Mouse (Mus musculus): Measurements from ENCODE around the gene Krtap14. TPM values are rescaled to one million over a fixed set of nuclear protein-coding genes. Genes with fewer than 3 reads are reported as not detected.

Krtap14 gene
- not detected for total RNA-seq (2021)
- long read RNA-seq, experiment 1, result 0 reads
- long read RNA-seq, experiment 2, result 0 reads

GRCm38 (mm10) chr16:88826095-88826652 lies at the start of gene Krtap14:
Gene Krtap14 (minus strand): TSS chr16:88826145.
- no peak for DNase-seq

GRCm38 (mm10) chr16:88874169-88874568 lies 48.2 kb upstream of the Krtap14 start, which contains the start of gene Krtap19-2:
Gene Krtap19-2 (minus strand): TSS chr16:88874269.
- no peak for DNase-seq

GRCm38 (mm10) chr16:88869311-88869710 lies 43.4 kb upstream of the Krtap14 start, which contains the start of gene Krtap19-1:
Gene Krtap19-1 (minus strand): TSS chr16:88869411.
- no peak for DNase-seq

GRCm38 (mm10) chr16:88864887-88865407 lies 39.0 kb upstream of the Krtap14 start:
- no peak for DNase-seq

GRCm38 (mm10) chr16:88851450-88851849 lies 25.5 kb upstream of the Krtap14 start:
- DNase-seq, result peak; percentile 18

- DNase-seq, result no peak
Measured at GRCm38 (mm10) chr16:88848558-88848957, 22.6 kb upstream of the Krtap14 start.

GRCm38 (mm10) chr16:88847363-88847762 lies 21.4 kb upstream of the Krtap14 start:
- DNase-seq, result no peak

GRCm38 (mm10) chr16:88826978-88827377 lies 1.0 kb upstream of the Krtap14 start:
- DNase-seq, result no peak

- DNase-seq, result peak; percentile 15
Measured at GRCm38 (mm10) chr16:88823736-88824135, 2.2 kb downstream of the Krtap14 start.

- DNase-seq, result no peak
Measured at GRCm38 (mm10) chr16:88820066-88820465, 5.9 kb downstream of the Krtap14 start, which contains the start of gene Krtap15. Gene Krtap15 (plus strand): TSS chr16:88820215.

- DNase-seq, result no peak
Measured at GRCm38 (mm10) chr16:88811827-88812226, 14.1 kb downstream of the Krtap14 start, which contains the start of gene Gm20741. Gene Gm20741 (minus strand): TSS chr16:88812220.

GRCm38 (mm10) chr16:88786786-88787185 lies 39.2 kb downstream of the Krtap14 start:
- no peak for DNase-seq

GRCm38 (mm10) chr16:88777596-88777995 lies 48.3 kb downstream of the Krtap14 start, which contains the start of gene Gm5965:
Gene Gm5965 (plus strand): TSS chr16:88777896.
- DNase-seq, result no peak

- DNase-seq, result no peak
Measured at GRCm38 (mm10) chr16:88774106-88774505, 51.8 kb downstream of the Krtap14 start, which contains the start of gene 2310057N15Rik. Gene 2310057N15Rik (minus strand): TSS chr16:88774206.

Other genes with a start within 250 kb of the Krtap14 start
- not detected for gene Krtap24-1, start 213.9 kb downstream of the Krtap14 start, total RNA-seq (2021)
- not detected for gene 2310079G19Rik, start 198.5 kb downstream of the Krtap14 start, total RNA-seq (2021)
- gene Krtap26-1, start 178.3 kb downstream of the Krtap14 start, total RNA-seq (2021), result not detected
- gene Krtap27-1, start 154.5 kb downstream of the Krtap14 start, total RNA-seq (2021), result not detected
- not detected for gene 2310061N02Rik, start 118.2 kb downstream of the Krtap14 start, total RNA-seq (2021)
- gene Krtap13-1, start 97.3 kb downstream of the Krtap14 start, total RNA-seq (2021), result not detected
- not detected for gene Krtap13, start 74.5 kb downstream of the Krtap14 start, total RNA-seq (2021)
- not detected for gene 2310034C09Rik, start 67.3 kb downstream of the Krtap14 start, total RNA-seq (2021)
- gene 2310057N15Rik, start 51.9 kb downstream of the Krtap14 start, total RNA-seq (2021), result not detected
- not detected for gene Gm5965, start 48.2 kb downstream of the Krtap14 start, total RNA-seq (2021)
- gene Gm20741, start 13.9 kb downstream of the Krtap14 start, total RNA-seq (2021), result not detected
- not detected for gene Krtap15, start 5.9 kb downstream of the Krtap14 start, total RNA-seq (2021)
- gene Krtap19-1, start 43.3 kb upstream of the Krtap14 start, total RNA-seq (2021), result not detected
- not detected for gene Krtap19-2, start 48.1 kb upstream of the Krtap14 start, total RNA-seq (2021)
- gene Krtap19-3, start 51.9 kb upstream of the Krtap14 start, total RNA-seq (2021), result not detected
- not detected for gene Krtap19-4, start 58.9 kb upstream of the Krtap14 start, total RNA-seq (2021)
- gene Krtap19-5, start 70.3 kb upstream of the Krtap14 start, total RNA-seq (2021), result not detected
- gene Krtap19-9b, start 106.1 kb upstream of the Krtap14 start, total RNA-seq (2021), result not detected
- gene Krtap16-3, start 136.7 kb upstream of the Krtap14 start, total RNA-seq (2021), result not detected
- not detected for gene Krtap22-2, start 184.6 kb upstream of the Krtap14 start, total RNA-seq (2021)
- gene Gm10229, start 189.1 kb upstream of the Krtap14 start, total RNA-seq (2021), result not detected
- gene Krtap6-1, start 205.6 kb upstream of the Krtap14 start, total RNA-seq (2021), result not detected
- gene Gm10228, start 215.3 kb upstream of the Krtap14 start, total RNA-seq (2021), result not detected
- not detected for gene Krtap6-5, start 221.7 kb upstream of the Krtap14 start, total RNA-seq (2021)
- not detected for gene 1110025L11Rik, start 237.9 kb upstream of the Krtap14 start, total RNA-seq (2021)

Measured in adrenal gland, postnatal 10 days (tissue).